Mouse (Mus musculus): ENCODE data around the gene St3gal4.

The St3gal4 gene

DNA sequence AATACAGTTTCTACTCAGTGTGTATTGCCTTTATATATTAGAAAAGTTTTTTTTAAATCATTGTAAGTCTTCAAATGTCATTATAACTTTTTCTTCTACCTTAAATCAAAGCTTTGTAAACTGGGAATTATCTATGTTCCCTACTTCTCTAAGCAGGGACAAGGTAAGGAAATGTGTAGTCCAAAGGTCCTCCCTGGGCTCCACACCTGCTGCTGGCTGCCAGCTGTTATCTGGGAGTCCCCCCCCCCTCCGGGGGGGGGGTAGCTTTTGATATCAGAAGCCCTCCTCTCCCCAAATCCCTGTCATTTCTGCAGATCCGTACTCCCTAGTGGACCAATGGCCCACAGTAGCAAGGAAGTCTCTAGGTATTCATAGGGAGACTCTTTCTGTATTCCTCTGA is 13.6 kb downstream of the St3gal4 start:
- no peak for DNase-seq

DNA sequence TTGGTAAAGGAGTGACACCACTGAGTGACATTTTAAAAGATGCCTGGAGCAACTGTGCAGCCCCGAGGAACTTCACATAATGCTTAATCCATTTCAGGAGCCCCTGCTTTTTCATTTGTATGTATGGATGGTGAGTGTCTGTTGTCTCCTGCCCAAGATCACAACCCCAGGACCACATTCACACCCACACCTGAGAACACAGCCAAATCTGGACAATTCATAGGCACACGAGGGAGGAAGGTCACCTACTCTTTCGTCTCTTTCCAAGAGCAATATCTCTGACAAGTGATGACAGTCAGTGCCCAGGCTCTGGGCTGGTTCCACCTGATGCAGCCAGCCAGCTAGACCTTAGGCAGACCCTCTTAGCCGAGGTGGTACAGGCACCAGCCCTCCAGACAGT is 14.4 kb downstream of the St3gal4 start:
- DNase-seq, result no peak

DNA sequence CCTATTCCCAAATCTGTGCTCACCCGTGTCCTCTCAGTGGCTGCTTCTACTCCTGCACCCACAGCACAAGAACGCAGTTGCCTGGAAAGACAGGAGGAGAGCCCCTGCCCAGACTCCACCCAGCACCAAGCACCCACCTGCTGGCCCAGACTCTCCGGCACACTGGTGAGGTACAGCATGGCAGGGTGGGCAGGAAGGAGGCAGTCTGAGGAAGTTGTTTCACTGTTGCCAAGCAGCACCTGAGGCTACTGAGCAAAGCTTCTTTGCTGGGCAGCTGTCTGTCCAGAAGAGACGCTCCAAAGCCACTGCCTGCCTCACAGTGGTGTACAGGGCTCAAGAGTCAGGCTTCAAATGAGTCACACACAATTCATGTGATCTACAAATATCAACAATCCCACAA is 20.3 kb downstream of the St3gal4 start:
- no peak for DNase-seq

DNA sequence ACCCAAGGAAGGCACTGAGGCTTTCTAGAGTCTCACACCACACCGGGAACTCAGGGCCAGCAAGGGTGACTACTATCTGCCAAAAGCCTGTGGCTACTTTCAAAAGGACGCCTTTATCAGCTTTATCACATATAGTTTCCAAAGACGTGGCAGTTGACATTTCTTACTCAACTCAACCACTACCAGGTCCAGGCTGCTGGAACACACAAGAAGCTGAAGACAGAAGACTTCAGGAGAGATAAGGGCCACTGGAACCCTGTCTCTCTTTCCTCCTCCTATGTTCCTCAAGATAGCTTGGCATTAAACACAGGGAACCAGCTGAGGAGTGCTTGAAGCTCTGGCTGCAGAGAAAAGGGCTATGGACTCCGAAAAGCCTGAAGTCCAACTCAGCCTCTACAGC is 21.2 kb downstream of the St3gal4 start:
- no peak for DNase-seq

DNA sequence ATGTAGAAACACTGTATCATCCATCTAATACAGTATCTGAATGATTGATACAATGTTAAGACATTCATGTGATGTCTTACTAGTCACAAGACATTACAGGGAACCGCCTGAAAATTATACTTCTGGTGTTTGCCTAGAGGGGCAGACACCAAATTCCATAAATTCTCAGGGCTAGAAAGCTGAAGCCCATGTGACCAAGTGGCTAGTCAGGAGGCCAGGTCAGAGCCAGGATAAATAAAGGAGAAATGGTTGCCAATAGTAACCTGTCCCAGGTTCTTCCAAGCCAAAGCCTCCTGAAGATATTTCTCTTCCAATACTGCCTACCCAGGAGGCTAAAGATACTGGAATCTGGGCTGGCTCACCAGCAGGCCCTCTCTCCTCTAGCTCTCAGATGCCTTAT is 23.3 kb downstream of the St3gal4 start:
- DNase-seq, result no peak

DNA sequence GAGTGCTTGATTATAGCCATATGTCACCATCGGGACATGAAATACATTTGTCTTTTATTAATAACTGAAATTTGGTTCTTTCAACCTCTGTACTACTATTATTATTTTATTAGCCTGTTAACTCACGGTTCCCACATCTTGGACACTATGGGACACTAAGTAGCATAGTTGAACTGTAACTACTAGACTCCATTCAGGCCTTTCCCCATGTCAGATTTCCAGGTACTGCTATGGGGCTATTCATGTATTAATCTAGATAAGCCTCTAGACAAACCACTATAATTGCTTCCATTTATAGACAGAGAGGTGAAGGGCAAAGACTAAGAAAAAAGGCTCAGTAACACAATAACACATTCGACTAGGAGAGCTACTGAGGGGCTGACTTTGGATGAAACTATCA is 25.7 kb downstream of the St3gal4 start:
- DNase-seq, result no peak

DNA sequence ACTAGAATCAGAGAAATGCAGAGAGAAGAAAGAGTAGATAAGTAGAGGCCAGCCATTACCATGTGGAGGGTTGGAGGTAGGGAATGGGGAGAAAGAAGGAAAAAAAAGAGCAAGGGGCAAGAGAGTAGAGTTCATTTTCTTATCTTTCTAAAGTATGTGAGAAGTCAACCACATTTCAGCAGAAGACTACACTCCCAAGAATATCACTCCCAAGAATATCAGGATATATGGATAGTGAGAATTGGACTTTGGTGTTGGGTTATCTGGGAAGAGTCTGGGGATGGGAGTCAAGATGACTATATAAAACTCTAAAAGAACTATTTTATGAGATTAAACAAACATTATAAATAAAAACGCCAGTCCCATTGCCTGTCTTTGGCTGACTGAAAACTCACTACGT is 26.2 kb downstream of the St3gal4 start:
- no peak for DNase-seq

DNA sequence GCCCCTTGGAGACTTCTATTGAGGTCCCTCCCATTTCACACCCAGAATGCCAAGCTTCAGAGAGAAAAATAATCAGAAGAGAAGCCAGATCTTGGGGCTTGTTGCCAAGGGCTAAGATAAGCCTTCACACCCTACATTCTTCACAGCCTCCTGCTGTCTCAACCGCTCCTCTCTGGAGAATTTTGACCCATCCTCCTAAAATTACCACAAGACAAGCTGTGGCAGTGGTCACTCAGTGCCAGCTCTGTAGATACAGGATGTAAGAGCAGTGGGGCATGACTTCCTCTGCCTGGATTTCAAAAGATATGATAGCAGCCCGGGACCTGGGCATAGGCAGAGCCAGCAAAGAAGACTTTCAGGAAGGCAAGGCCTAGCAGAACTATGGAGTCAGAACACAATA is 57.6 kb downstream of the St3gal4 start:
- DNase-seq, result no peak

DNA sequence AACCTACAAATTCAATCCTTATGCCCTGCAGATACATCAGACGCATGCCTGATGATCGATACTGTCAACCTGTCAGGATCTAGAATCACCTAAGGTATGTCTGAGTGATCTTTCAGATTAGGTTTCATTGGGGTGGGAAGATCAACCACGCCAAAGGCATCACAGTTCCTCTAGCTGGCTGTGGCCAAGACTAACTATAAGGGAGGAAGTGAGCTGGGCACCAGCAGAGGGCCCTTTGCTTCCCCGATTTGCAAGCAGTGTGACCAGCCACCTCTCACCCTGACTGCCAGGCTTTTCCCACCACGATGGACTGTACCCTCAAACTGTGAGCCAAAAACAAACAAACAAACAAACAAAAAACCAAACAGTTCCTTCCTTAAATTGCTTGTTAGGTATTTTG is 59.2 kb downstream of the St3gal4 start:
- no peak for DNase-seq

DNA sequence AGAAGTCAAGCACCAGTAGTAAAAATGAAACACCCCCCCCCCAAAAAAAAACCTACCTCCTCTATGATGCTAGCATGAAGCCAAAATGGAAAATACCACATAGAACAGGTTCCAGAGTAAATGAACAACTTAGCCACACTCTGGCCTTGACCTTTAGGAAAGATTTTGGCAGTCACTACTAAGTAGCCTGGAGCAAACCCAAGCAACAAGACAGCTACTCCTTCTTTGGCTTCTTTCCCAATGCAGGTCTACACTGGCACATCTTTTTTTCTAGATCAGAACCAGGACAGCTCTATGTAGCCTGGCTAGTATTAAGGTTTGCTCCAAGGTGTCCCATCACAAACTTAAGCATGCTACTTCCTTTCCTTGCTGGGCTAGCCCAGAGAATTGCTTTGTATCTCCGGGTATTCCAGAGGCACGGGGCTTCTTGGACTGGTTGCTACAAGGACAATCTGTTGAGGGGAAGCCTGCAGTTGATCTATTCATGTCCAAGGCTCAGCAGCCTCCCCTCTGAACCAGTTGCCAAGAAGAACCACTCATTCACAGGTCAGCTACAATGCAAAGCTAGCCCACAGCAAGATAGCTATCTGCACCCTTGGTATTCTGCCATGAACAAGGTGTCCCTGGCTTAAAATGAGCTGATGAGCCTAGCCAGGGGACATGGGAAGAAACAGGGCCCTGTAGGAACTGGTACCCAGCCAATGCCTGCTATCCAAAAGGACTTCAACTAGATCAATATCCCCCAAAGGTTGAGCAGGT is 60.3 kb downstream of the St3gal4 start:
- DNase-seq, result no peak

DNA sequence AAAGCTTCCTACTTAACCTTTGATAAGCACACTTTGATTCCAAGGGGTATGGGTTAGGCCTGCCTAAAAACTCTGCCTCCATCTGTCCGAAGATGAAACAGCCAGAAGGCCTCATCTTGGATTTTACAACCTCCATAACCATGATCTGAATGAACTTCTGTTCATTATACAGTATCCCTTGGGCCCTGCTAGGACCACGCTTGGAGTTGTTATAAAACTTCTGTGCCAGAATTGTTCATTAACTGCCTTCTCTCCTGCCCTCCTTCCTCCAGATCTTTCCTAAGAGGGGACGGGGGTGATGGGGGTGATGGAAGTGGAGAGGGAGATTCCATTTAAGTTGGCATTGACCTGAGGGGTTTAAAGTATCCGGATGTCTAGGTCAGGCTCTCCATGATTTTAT is 60.9 kb downstream of the St3gal4 start:
- DNase-seq, result no peak

DNA sequence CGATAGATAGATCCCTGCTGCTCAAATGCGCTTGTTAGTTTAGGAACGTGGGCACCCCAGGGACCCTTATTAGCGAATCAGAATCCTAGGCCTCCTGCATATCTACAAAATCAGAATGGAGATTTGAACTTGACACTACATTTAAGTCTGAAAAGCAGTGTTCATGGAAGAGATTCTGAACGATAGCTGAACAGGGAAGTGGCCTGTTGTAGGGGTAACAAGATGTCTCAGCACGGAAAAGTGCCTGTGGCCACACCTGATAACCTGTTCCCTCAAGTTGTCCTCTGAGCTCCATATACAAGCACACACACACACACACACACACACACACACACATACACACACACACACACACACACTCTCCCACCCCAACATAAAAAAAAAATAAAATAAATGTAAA is 61.4 kb downstream of the St3gal4 start:
- no peak for DNase-seq

DNA sequence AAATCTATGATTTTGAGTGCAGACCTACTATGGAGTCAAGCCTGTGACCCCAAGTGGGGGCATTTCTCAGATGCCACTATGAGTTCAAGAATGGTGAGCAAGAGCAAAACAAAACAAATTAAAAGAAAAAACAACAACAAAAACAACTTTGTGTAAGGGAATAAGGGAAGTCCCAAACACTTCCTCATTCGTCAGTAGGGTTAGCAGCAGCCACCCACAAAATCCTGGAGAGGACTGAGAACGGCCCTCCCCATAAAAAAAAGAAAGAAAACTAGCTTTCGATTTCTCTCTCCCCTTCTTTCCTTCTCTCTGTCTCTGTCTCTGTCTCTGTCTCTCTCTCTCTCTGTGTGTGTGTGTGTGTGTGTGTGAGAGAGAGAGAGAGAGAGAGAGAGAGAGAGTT is 62.5 kb downstream of the St3gal4 start:
- DNase-seq, result no peak

DNA sequence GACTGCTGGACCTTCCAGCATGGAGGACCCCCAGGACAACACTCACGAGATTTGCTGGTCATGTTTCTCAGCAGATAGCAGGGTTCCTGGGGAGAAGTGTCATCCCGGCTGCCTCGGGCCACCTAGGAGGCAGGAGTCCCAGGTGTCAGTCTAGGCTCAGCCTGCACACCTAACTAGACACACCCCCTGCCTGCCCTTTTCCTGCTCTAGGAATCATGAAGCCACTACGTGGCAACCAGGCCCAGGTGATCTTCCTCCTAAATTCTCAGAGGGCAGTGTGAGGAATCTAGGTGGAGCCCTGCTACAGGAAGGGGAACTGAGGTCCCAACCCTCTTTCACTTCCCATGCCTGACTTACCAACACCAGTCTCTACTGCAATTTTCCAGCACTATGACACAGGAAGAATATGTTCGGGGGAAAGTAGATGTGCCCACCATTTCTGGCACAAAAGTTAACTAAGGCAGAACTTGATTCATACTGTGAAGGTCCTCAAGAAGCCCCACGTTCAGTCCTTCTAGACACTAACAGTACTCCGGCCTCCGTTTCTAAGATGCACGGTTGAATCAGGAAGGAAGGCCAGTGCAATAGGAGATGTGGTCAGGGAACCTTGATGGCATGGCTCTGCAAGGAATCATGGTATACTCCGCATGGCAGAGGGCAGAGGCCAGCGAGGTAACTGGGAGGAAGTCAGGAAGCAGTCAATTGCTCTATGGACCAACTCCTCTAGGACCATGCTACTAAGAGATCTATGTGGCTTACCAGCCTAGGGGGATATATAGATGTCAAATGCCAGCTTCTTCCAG is 63.3 kb downstream of the St3gal4 start:
- no peak for DNase-seq

DNA sequence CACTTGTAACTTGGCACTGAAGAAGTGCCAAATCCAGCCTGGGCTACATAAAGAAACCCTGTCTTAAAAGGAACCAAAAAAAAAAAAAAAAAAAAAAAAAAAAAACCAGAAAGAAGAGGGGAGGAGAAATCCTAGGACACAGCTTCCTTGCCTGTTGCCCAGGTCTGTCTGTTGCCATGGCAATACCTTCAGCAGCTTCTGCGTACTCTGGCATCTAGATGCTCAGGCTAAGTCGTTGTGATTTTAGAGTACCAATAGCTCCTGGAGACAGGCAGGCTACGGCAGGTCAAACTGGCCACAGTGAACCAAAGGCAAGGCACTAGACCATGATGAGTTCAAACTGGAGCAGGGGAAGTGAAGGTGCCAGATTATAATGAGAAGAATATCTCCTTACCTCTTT is 65.4 kb downstream of the St3gal4 start:
- DNase-seq, result no peak

DNA sequence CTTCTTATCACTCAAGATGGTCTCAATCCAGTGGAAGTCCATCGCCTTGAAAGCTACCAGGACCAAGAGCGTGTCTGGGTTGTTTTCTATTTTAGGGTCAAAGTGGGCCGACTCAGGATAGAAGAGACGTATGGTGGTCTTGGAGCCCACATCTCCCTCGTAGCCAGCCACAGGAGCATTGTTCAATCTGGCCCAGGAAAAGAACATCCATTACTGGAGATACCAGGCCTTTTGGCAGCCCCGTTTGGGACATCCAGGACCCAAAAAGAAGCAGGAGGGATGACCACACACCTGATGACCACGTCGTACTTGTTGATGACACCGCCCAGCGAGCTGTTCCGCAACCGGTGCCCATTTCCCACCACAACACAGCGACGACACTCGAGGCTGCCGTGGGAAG is 66.0 kb downstream of the St3gal4 start:
- DNase-seq, result no peak

DNA sequence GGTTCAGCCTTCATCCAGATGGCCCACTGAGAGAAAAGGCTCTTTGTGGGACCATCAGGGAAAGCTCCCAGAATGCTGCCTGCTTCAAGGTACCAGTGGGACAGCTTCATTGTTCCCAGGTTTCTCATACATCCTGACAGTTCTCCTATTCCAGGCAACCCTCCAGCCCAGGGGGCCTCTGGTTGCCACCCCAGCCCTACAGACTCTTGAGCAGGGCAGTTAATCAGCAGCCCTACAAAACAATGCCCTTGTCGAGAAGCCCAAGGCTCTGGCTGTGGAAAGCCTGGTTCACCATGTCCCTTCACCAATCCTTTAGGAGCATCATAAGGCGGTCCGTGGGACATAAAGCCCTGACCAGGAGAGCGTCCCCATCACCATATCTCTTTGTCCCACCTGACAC is 66.4 kb downstream of the St3gal4 start:
- DNase-seq, result no peak

DNA sequence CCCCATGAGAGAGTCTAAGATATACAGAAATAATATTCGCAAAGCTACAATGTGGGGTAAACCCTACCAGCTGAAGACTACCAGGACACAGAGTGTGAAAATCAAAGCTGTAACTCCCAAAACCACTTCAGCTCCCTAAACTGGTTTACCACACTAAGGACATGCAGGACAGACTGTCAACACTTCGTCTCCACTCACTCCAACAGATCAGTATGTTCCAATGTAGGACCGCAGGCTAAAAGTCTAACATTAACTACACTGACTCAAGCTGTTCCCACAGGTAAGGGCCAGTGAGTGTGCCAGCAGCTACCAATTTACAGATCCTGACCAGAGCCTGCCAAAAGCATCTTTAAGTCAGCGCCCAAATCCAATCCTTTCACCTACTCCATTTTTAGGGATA is 67.4 kb downstream of the St3gal4 start:
- no peak for DNase-seq

DNA sequence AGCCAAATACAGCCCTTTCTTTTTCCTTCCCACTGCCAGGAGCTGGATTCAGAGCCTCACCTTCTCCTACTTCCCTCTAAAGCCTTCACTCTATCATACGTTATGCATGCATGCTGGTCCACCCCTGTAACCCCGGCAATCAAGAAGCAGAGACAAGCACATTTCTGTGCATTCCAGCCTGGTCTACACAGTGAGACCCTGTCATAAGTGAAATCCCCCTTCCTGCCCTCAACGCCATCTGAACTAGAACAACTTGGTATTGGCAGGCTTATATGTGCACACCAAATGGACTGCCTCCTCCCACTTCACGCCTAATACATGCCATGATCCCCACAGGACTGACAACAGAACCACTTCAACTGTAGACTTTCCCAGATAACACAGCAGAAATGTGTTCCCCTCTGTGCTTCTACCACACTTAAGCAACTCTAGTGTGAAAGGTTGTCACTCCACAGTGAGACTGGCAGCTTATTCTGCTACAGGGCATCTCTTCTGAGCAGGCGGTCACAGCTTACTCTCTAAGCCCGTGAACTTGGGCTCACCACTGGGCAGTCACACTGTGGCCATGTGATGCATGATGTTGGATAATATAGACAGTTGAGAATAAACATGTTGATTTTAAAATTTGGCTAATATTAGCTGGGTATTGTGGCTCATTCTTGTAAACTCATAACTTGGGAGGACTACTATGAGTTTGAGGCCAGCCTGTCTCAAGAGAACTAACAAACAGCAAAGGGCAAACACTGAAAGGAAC is 68.2 kb downstream of the St3gal4 start:
- DNase-seq, result no peak

DNA sequence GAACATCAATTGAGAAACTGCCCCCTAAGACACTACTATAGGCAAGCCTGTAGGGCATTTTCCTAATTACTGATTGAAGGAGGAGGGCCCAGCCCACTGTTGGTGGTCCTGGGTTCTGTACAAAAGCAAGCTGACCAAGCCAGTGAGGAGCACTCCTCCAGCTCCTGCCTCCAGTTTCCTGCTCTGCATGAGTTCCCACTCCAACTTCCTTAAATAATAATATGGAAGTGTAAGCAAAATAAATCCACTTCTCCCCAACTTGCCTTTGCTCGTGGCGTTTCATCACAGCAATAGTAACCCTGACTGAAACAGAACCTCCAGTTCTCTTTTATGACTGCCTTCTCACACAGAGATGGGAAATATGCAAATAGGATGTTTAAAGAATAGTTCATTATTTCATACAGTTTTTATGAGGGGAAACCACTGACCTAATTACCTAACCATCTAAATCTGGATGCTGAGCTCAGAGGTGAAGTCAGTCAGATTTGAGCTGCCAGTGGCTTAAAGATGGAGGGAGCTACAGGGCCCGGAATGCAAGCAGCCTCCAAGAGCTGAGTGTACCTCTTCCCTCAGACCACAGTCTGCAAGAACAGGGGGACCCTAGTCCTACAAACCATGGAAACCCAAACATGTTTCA is 69.1 kb downstream of the St3gal4 start:
- no peak for DNase-seq

DNA sequence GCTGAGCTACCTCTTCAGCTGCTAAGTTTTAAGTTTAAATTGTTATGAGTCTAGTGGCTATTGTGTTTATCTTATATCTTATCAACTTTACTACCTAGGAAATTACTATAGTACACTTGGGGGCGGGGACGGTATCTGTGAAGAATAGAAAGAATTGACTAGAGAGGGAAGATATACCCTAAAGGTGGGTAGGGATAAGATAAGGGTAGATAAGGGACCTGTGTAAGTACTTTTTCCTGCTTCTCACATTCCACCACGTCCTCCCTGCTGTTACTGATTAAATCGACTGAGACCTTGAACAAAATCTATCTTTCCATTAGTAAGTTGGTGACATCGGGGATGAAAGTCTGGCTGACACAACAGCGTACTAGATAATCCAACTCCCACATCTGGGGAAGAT is 70.6 kb downstream of the St3gal4 start:
- DNase-seq, result no peak

DNA sequence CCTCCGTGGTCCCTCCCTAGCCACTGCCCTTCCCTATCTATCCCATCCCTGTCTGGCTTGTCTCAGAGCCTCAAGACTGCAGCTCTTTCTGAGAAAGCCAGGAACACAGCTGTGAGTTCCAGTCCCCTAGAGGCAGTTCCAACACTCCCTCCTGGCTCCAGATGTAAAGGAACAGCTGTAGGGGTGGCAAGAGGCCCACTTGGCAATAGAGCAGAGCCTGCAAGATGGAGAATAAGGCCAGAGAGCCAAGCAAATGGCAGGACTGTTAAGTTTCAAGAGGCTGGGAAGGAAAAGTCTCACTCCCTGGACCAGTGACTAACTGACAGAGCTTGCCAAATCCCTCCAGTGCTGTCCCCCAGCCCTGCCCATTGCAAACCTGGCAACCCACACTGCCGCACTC is 73.3 kb downstream of the St3gal4 start:
- no peak for DNase-seq

DNA sequence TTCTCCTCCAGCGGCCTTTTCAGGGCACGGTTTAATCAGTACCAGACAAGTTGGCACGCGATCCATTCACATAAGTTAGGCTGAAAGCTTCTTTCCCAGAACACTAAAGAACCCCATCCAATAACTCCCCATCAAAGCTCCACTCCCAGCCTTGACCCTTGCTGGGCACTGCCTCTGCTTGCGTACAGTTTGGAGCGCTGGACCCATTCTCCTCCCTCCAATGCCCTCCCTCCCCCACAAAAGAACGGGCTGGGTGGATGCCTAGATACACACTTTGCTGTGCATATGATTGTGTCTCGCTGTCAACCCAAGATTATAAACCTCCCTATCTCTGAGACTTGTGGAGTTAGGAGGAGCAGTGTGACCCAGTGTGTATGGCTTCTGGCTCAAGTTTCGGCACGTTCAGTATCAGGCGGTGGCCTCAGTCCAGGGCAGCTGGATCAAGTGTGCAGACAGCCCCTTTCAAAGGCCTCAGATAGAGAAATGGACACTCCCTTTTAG is 74.0 kb downstream of the St3gal4 start:
- no peak for DNase-seq

Data from embryo, embryonic 11 days (tissue).